Mouse (Mus musculus) midbrain, embryonic 14.5 days (tissue): Measurements from ENCODE around the gene Tcp1. TPM values are rescaled to one million over a fixed set of nuclear protein-coding genes. Genes with fewer than 3 reads are reported as not detected.

Source experiments
- ATAC-seq: fragments of 200-750 bp; cut with Nextera tagmentation; 2 replicates; pipeline ENCODE4 v1.8.0; 2017; ENCODE audit warnings: moderate number of reproducible peaks, moderate library complexity; ENCODE audit not compliant: low FRiP score, low TSS enrichment
- DNase-seq: peaks from one replicate; pipeline ENCODE4 v3.0.0-alpha.2; 2015
- H3K27ac ChIP-seq: fragments of 300-500 bp; sonication (generic); replicated peaks from 2 replicates; pipeline ENCODE4 v1.5.1; 2014; ENCODE audit warnings: mild to moderate bottlenecking, low read depth, low read length, moderate library complexity
- H3K27me3 ChIP-seq: fragments of 300-500 bp; sonication (generic); 2 replicates; pipeline ENCODE4 v1.6.1; 2014; ENCODE audit warnings: low read length, control low read depth, mixed read lengths; ENCODE audit not compliant: control insufficient read depth, insufficient read depth
- H3K36me3 ChIP-seq: fragments of 300-500 bp; sonication (generic); 2 replicates; pipeline ENCODE4 v1.6.1; 2014; ENCODE audit warnings: low read length, control low read depth; ENCODE audit not compliant: control insufficient read depth, insufficient read depth
- H3K4me1 ChIP-seq: fragments of 300-500 bp; sonication (generic); 2 replicates; pipeline ENCODE4 v1.6.1; 2014; ENCODE audit warnings: mild to moderate bottlenecking, antibody characterized with exemption, low read length, control low read depth; ENCODE audit not compliant: control insufficient read depth, insufficient read depth
- H3K4me2 ChIP-seq: fragments of 300-500 bp; sonication (generic); 2 replicates; pipeline ENCODE4 v1.6.1; 2014; ENCODE audit warnings: mild to moderate bottlenecking, low read length, moderate library complexity
- H3K4me3 ChIP-seq: fragments of 300-500 bp; sonication (generic); replicated peaks from 2 replicates; pipeline ENCODE4 v1.5.1; 2014; ENCODE audit warnings: low read depth, low read length
- H3K9ac ChIP-seq: fragments of 300-500 bp; sonication (generic); replicated peaks from 2 replicates; pipeline ENCODE4 v1.6.1; 2014; ENCODE audit warnings: mild to moderate bottlenecking, low read length, moderate library complexity
- H3K9me3 ChIP-seq: fragments of 300-500 bp; sonication (generic); 2 replicates; pipeline ENCODE4 v1.6.1; 2016; ENCODE audit warnings: low read length, control low read depth, mixed read lengths; ENCODE audit not compliant: control insufficient read depth
- WGBS: fragments of 180-500 bp; shearing (Covaris S2); extraction: QIAGEN DNeasy Blood & Tissue Kit; methylation state at CpG from one replicate; pipeline ENCODE4 v1.1.7; 2014; 5-methylcytosine and 5-hydroxymethylcytosine counted together
- polyA plus RNA-seq: library from polyadenylated mRNA; unstranded; fragments of >200 nt; fragmentation: Nextera tagmentation; extraction: Ambion mirVana; gene quantifications from 2 replicates; pipeline ENCODE4 v1.2.1, GENCODE M21; 2014

Gene Tcp1
- 356 and 462 TPM in 2 replicates for polyA plus RNA-seq

- WGBS, result 2% methylated on average over 18 of the region's 18 CpGs
- peak within 1 kb of the TSS; percentile 89 for H3K4me2 ChIP-seq
- H3K36me3 ChIP-seq, result peaks cover 56% of the 10 kb centered on the region
- H3K4me1 ChIP-seq, result peaks cover 17% of the 10 kb centered on the region; the same call in 1 of the 2 replicates
- no peaks in the 10 kb centered on the region for H3K9me3 ChIP-seq
- no peak for ATAC-seq
- peak within 1 kb of the TSS; percentile 95 for H3K4me3 ChIP-seq
- no peaks in the 10 kb centered on the region for H3K27me3 ChIP-seq
- no peak for DNase-seq
- H3K9ac ChIP-seq, result peak within 1 kb of the TSS; percentile 94
- peak within 1 kb of the TSS; percentile 87 for H3K27ac ChIP-seq
Measured at GRCm38 (mm10) chr17:12915488-12915880, at the start of gene Tcp1. Tcp1 (plus strand) TSS chr17:12915701.

- DNase-seq, result no peak
- Histone ChIP-seq H3K27ac (no peak overlapping the region), H3K36me3 (no peaks in the 10 kb centered on the region), H3K4me3 (no peak overlapping the region), H3K27me3 (no peaks in the 10 kb centered on the region), H3K4me1 (no peaks in the 10 kb centered on the region), H3K9me3 (no peaks in the 10 kb centered on the region), H3K9ac (no peak overlapping the region), H3K4me2 (no peak overlapping the region)
- ATAC-seq, result no peak
- WGBS, result 86% methylated on average over 10 of the region's 10 CpGs
Measured at GRCm38 (mm10) chr17:12866853-12867252, 48.6 kb upstream of the Tcp1 start.

- WGBS, result 74% methylated on average over 2 of the region's 2 CpGs
- DNase-seq (no peak), ATAC-seq (no peak)
- H3K4me3 ChIP-seq, result no peak within 1 kb of the TSS
- no peak within 1 kb of the TSS for H3K27ac ChIP-seq
- H3K9ac ChIP-seq, result no peak within 1 kb of the TSS
- H3K9me3 ChIP-seq, result no peaks in the 10 kb centered on the region
- no peaks in the 10 kb centered on the region for H3K36me3 ChIP-seq
- no peaks in the 10 kb centered on the region for H3K27me3 ChIP-seq
- H3K4me1 ChIP-seq, result no peaks in the 10 kb centered on the region
- no peak within 1 kb of the TSS for H3K4me2 ChIP-seq
Measured at GRCm38 (mm10) chr17:12868043-12868442, 47.5 kb upstream of the Tcp1 start, which contains the start of gene Mas1. Mas1 (minus strand) TSS chr17:12868143.

- H3K36me3 ChIP-seq, result no peaks in the 10 kb centered on the region
- H3K4me2 ChIP-seq, result no peak overlapping the region
- H3K27me3 ChIP-seq, result no peaks in the 10 kb centered on the region
- no peak overlapping the region for H3K9ac ChIP-seq
- ATAC-seq, result no peak
- H3K4me1 ChIP-seq, result no peaks in the 10 kb centered on the region
- H3K27ac ChIP-seq, result no peak overlapping the region
- no peak overlapping the region for H3K4me3 ChIP-seq
- 52% methylated on average over 4 of the region's 4 CpGs for WGBS
- no peak for DNase-seq
- no peaks in the 10 kb centered on the region for H3K9me3 ChIP-seq
Measured at GRCm38 (mm10) chr17:12868640-12869039, 46.9 kb upstream of the Tcp1 start.

DNA sequence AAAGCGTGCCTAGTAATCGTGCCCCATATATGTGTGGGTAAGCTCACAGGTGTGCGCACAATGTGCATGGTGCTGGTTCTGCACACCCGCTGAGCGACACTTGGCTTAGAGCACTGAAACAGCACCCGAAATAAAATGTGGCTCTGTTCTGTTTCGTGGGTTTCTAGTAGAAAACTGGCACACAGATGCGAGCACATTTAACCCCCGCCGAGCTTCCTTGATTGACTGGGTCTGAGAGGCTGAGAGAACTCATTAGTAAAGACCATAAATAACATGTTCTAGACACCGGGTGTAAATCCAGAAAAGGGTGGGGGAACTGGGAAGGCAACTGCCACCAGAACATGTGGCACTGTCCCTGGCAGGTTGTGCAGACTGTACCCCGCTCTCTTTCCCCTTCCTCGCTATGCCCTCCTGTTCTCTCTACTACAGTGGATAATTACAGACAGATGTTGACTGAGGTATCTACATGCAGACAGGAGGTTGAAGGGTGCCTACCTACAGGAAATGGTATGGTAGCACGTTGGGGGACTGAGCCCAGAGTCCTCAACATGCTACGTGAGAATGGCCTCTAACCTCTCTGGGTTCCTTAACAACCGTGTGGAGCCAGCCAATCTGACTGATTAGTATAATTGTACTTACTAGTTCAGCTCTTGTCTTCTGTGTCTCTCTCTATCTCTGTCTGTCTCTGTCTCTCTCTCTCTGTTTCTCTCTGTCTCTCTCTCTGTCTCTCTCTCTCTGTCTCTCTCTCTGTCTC, 43.0 kb upstream of the Tcp1 start:
- Histone ChIP-seq H3K27me3 (no peaks in the 10 kb centered on the region), H3K9me3 (no peaks in the 10 kb centered on the region), H3K4me2 (no peak overlapping the region), H3K36me3 (no peaks in the 10 kb centered on the region), H3K4me3 (no peak overlapping the region), H3K27ac (no peak overlapping the region), H3K4me1 (no peaks in the 10 kb centered on the region), H3K9ac (no peak overlapping the region)
- ATAC-seq (no peak), DNase-seq (no peak)
- 78% methylated on average over 16 of the region's 16 CpGs for WGBS

DNA sequence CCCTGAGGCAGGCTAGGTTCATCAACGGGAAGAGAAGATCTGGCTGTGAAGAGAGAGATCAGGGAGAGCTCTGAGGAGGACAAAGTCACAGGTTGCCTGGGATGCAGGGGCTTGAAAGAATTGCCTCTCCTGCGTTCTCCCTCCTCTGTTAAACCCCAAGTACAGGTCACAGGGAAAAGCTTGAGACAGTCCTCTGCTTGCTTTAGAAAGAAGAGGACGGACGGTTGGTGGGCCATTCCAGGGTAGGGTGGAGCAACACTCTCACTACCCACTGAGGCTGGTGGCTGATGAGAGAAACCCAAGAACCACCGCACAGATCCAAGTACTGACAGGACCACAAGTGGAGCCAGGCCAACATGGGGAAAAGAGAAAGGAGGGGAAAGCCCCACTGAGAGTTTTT, 39.8 kb upstream of the Tcp1 start, which contains the start of gene Mrgprh:
Gene Mrgprh (plus strand): TSS at position 301 of the 400 bp plus-strand sequence.
- Histone ChIP-seq H3K4me2 (no peak within 1 kb of the TSS), H3K4me3 (no peak within 1 kb of the TSS), H3K4me1 (no peaks in the 10 kb centered on the region), H3K27me3 (no peaks in the 10 kb centered on the region), H3K36me3 (no peaks in the 10 kb centered on the region), H3K27ac (no peak within 1 kb of the TSS), H3K9me3 (no peaks in the 10 kb centered on the region), H3K9ac (no peak within 1 kb of the TSS)
- ATAC-seq (no peak), DNase-seq (no peak)
- 80% methylated on average over 5 of the region's 5 CpGs for WGBS

GRCm38 (mm10) chr17:12880178-12880577, 35.3 kb upstream of the Tcp1 start:
- ATAC-seq (no peak), DNase-seq (peak; percentile 92)
- WGBS, result 5% methylated on average over 14 of the region's 14 CpGs
- Histone ChIP-seq H3K36me3 (no peaks in the 10 kb centered on the region), H3K27me3 (no peaks in the 10 kb centered on the region), H3K4me1 (no peaks in the 10 kb centered on the region), H3K9ac (no peak overlapping the region), H3K4me3 (no peak overlapping the region), H3K9me3 (no peaks in the 10 kb centered on the region), H3K27ac (no peak overlapping the region), H3K4me2 (peak overlapping the region; percentile 28)

GRCm38 (mm10) chr17:12881216-12881615, 34.3 kb upstream of the Tcp1 start:
- Histone ChIP-seq H3K36me3 (no peaks in the 10 kb centered on the region), H3K27me3 (no peaks in the 10 kb centered on the region), H3K4me1 (no peaks in the 10 kb centered on the region), H3K9ac (no peak overlapping the region), H3K4me3 (no peak overlapping the region), H3K27ac (no peak overlapping the region), H3K4me2 (no peak overlapping the region), H3K9me3 (no peaks in the 10 kb centered on the region)
- ATAC-seq (no peak), DNase-seq (no peak)
- WGBS, result 67% methylated on average over 1 of the region's 1 CpGs

DNA sequence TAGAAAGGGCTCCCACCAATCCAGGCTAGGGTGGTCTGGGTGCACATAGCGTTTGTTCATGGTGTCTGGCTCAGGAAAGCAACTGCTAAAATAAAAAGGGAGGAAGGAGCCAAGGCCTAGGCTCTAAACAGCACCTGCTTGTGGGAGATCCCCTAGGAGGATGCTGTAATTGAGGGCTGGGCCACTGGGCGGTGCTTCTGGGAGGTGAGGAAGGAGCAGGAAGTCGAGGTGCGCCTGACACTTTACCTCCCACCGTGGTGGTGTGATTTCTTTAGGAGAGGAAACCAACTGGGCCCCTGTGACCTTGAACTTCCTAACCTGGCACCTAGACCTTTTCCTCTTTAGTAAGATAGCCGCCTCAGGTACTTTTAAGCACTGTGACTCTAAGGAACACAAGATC, 28.9 kb upstream of the Tcp1 start:
- no peak for ATAC-seq
- H3K9ac ChIP-seq, result no peak overlapping the region
- peaks cover 7% of the 10 kb centered on the region; the same call in 1 of the 2 replicates for H3K36me3 ChIP-seq
- 41% methylated on average over 6 of the region's 6 CpGs for WGBS
- no peaks in the 10 kb centered on the region for H3K4me1 ChIP-seq
- DNase-seq, result no peak
- H3K9me3 ChIP-seq, result no peaks in the 10 kb centered on the region
- no peak overlapping the region for H3K27ac ChIP-seq
- H3K27me3 ChIP-seq, result no peaks in the 10 kb centered on the region
- no peak overlapping the region for H3K4me2 ChIP-seq
- H3K4me3 ChIP-seq, result no peak overlapping the region
